Mouse (Mus musculus) common myeloid progenitor, adult 5-6 weeks (primary cell): ENCODE measurements at regions not wholly inside any gene's neighbourhood (a gene's known extent, or its start where the extent isn't known, plus 50 kb on each side); places are given as distances from the start of the nearest gene placed in this dataset.

Experiments
- ATAC-seq: replicated peaks from 2 replicates; pipeline ENCODE4 v1.8.0; 2016; ENCODE audit warnings: low read depth, mild to moderate bottlenecking, moderate TSS enrichment, inconsistent platforms; ENCODE audit not compliant: poor library complexity, severe bottlenecking

- no peak for ATAC-seq
These were observed 476.3 kb upstream of the Syt1 start for GRCm38 (mm10) chr10:109486917-109487604.

GRCm38 (mm10) chr10:109480551-109480950 is 469.8 kb upstream of the Syt1 start:
- ATAC-seq: no peak

GRCm38 (mm10) chr10:109479941-109480340 is 469.2 kb upstream of the Syt1 start:
- no peak for ATAC-seq

- ATAC-seq: no peak
These were observed 455.7 kb upstream of the Syt1 start for GRCm38 (mm10) chr10:109466516-109466915.

- no peak for ATAC-seq
These were observed 420.3 kb upstream of the Syt1 start for GRCm38 (mm10) chr10:109431112-109431511.

- no peak for ATAC-seq
These were observed 417.1 kb upstream of the Syt1 start for GRCm38 (mm10) chr10:109427878-109428277.

- no peak for ATAC-seq
These were observed 396.2 kb upstream of the Syt1 start for GRCm38 (mm10) chr10:109407011-109407410.

GRCm38 (mm10) chr10:109405116-109405685 is 394.4 kb upstream of the Syt1 start:
- ATAC-seq: no peak

- ATAC-seq: no peak
These were observed 373.0 kb upstream of the Syt1 start for GRCm38 (mm10) chr10:109383758-109384157.

GRCm38 (mm10) chr10:109378846-109379245 is 368.1 kb upstream of the Syt1 start:
- no peak for ATAC-seq

GRCm38 (mm10) chr10:109360161-109360560 is 349.4 kb upstream of the Syt1 start:
- ATAC-seq: no peak

GRCm38 (mm10) chr10:109358812-109359211 is 348.0 kb upstream of the Syt1 start:
- no peak for ATAC-seq

GRCm38 (mm10) chr10:109332846-109333386 is 322.1 kb upstream of the Syt1 start:
- ATAC-seq: no peak

- ATAC-seq: no peak
These were observed 298.5 kb upstream of the Syt1 start for GRCm38 (mm10) chr10:109309286-109309685.

GRCm38 (mm10) chr10:109300199-109300598 is 289.4 kb upstream of the Syt1 start:
- no peak for ATAC-seq

GRCm38 (mm10) chr10:109299785-109300184 is 289.0 kb upstream of the Syt1 start:
- ATAC-seq: no peak

GRCm38 (mm10) chr10:109283348-109283747 is 272.6 kb upstream of the Syt1 start:
- no peak for ATAC-seq

GRCm38 (mm10) chr10:109249781-109250180 is 239.0 kb upstream of the Syt1 start:
- no peak for ATAC-seq

GRCm38 (mm10) chr10:109246328-109246727 is 235.5 kb upstream of the Syt1 start:
- ATAC-seq: no peak

GRCm38 (mm10) chr10:109237026-109237425 is 226.2 kb upstream of the Syt1 start:
- ATAC-seq: no peak

- ATAC-seq: no peak
These were observed 216.2 kb upstream of the Syt1 start for GRCm38 (mm10) chr10:109226989-109227388.
